Mouse (Mus musculus): ENCODE data around the gene Siah3.

GRCm38 (mm10) chr14:75530815-75531353 lies 75.1 kb downstream of the Siah3 start:
- TF ChIP-seq CTCF (IDR thresholded peaks at IDR 0.05; ENCODE audit: insufficient read depth, low read length) (no peak), POLR2A (IDR thresholded peaks at IDR 0.05; ENCODE audit: borderline replicate concordance, extremely low read depth, low read depth, low read length) (no peak)
